In genomic region chr3:146918323-146918722, GRCm38 (mm10) we compare ENCODE assay signal across 9 mouse cellular contexts.
A peak's percentile ranks its signal among the peaks of the same experiment; 100 is the strongest.
DNase-seq lines count a peak whose midpoint lies in the region; ATAC-seq and TF ChIP-seq lines count a peak whose summit lies in the region.
"Had no signal": no experiment of that assay in that cellular context is flagged by ENCODE, and none has a peak within 500 bp of the region (broad histone marks: within the 10 kb centered on the region; RNA-seq: fewer than 3 reads in every experiment).

No protein-coding gene starts in this region.

- H3K27me3 ChIP-seq in embryonic facial prominence, embryonic 14.5 days (replicated peaks; ENCODE audit: control insufficient read depth, insufficient read depth, low read length): no peaks in the 10 kb centered on the region
- H3K27me3 ChIP-seq in embryonic facial prominence, embryonic 10.5 days (replicated peaks; ENCODE audit: low read depth, poor library complexity, severe bottlenecking): no peaks in the 10 kb centered on the region

- intact Hi-C loops in gastrocnemius, adult 2 months (cut with DNase I): loop anchor here (5.0 kb wide), 1 partner anchor 571 kb away; no protein-coding TSS in a partner anchor

- TF ChIP-seq CTCF in gastrocnemius, adult 2 months (IDR thresholded peaks at IDR 0.05): no peak

- ATAC-seq in embryonic facial prominence, embryonic 14.5 days (ENCODE audit: low read depth): no peak

- no peak overlapping the region for H3K27ac ChIP-seq in embryonic facial prominence, embryonic 14.5 days (replicated peaks; ENCODE audit: low read depth, low read length)
- H3K27ac ChIP-seq in embryonic facial prominence, embryonic 10.5 days (replicated peaks): no peak overlapping the region
- H3K27ac ChIP-seq in gastrocnemius, adult 2 months: no peak overlapping the region
- H3K27ac ChIP-seq: limb, embryonic 12.5 days had no signal

- no peak overlapping the region for H3K4me2 ChIP-seq in embryonic facial prominence, embryonic 14.5 days (ENCODE audit: low read depth, low read length)
- H3K4me2 ChIP-seq: limb, embryonic 12.5 days had no signal

- peak; percentile 3 for DNase-seq in embryonic facial prominence, embryonic 14.5 days (ENCODE audit: low spot score)
- DNase-seq in embryonic facial prominence, embryonic 10.5 days (ENCODE audit: low spot score): no peak
- DNase-seq in testis, postnatal 10 days (ENCODE audit: low spot score): peak; percentile 49
- no peak for DNase-seq in testis, postnatal 14 days (ENCODE audit: low spot score)
- peak; percentile 78 to 84 for DNase-seq in left cerebral cortex, adult 18-20 months (ENCODE audit: low spot score in 2 of 2)
- no peak for DNase-seq in embryo, embryonic 10.5 days (ENCODE audit: low spot score)
- no peak for DNase-seq in gastrocnemius, adult 2 months
- no peak for DNase-seq in thymus, postnatal 10 days (ENCODE audit: low spot score in 2 of 2)

- H3K36me3 ChIP-seq in embryonic facial prominence, embryonic 14.5 days (ENCODE audit: control insufficient read depth, insufficient read depth, low read length): no peaks in the 10 kb centered on the region
- no peaks in the 10 kb centered on the region for H3K36me3 ChIP-seq in embryonic facial prominence, embryonic 10.5 days (replicated peaks)
- H3K36me3 ChIP-seq: limb, embryonic 12.5 days had no signal

- no peaks in the 10 kb centered on the region for H3K4me1 ChIP-seq in embryonic facial prominence, embryonic 14.5 days (ENCODE audit: control insufficient read depth, insufficient read depth, low read length)
- no peaks in the 10 kb centered on the region for H3K4me1 ChIP-seq in embryonic facial prominence, embryonic 10.5 days

- 78% methylated on average over 11 of the region's 11 CpGs for WGBS in embryonic facial prominence, embryonic 14.5 days
- WGBS in embryonic facial prominence, embryonic 10.5 days: 89% methylated on average over 11 of the region's 11 CpGs

- H3K9ac ChIP-seq in embryonic facial prominence, embryonic 14.5 days (ENCODE audit: low read depth, low read length): no peak overlapping the region
- H3K9ac ChIP-seq: limb, embryonic 12.5 days had no signal

- H3K4me3 ChIP-seq in embryonic facial prominence, embryonic 14.5 days (ENCODE audit: low read depth, low read length): no peak overlapping the region
- no peak overlapping the region for H3K4me3 ChIP-seq in embryonic facial prominence, embryonic 10.5 days
- H3K4me3 ChIP-seq in gastrocnemius, adult 2 months: no peak overlapping the region
- H3K4me3 ChIP-seq: limb, embryonic 12.5 days had no signal

- no peaks in the 10 kb centered on the region for H3K9me3 ChIP-seq in embryonic facial prominence, embryonic 14.5 days (ENCODE audit: control insufficient read depth, low read length)
- H3K9me3 ChIP-seq in embryonic facial prominence, embryonic 10.5 days: no peaks in the 10 kb centered on the region
- H3K9me3 ChIP-seq: limb, embryonic 12.5 days had no signal

Comparison
In these comparisons a context has a peak if more than half of its experiments do, and no peak if none do; other contexts are left out.
1. DNase-seq: peak in embryonic facial prominence, embryonic 14.5 days (single experiment), testis, postnatal 10 days (single experiment) and left cerebral cortex, adult 18-20 months (2 of 2); none in embryonic facial prominence, embryonic 10.5 days (single experiment), testis, postnatal 14 days (single experiment), embryo, embryonic 10.5 days (single experiment), gastrocnemius, adult 2 months (single experiment) and thymus, postnatal 10 days (0 of 2).